Mouse (Mus musculus) left cerebral cortex, postnatal 4 days (tissue): ENCODE measurements around the gene Psme3. TPM values are rescaled to one million over a fixed set of nuclear protein-coding genes. Genes with fewer than 3 reads are reported as not detected.
A peak's percentile ranks its signal among the peaks of the same experiment; 100 is the strongest.

Experiments used
- DNase-seq: peaks from one replicate; pipeline ENCODE4 v3.0.0-alpha.2; 2022
- intact Hi-C: fragments of 180-260 bp; cut with DNase I; formaldehyde crosslinking; loops from one replicate; pipeline ENCODE4 v1.15.1; 2025
- total RNA-seq, 2 experiments: library from RNA; stranded (reverse); gene quantifications; 2 replicates each; pipeline ENCODE4 v1.2.3; 2021

Psme3 gene
- total RNA-seq = 100 to 1,000 TPM in 1 of 2 experiments, 10 to 100 TPM in 1; 95.9 to 109 TPM

- DNase-seq = peak; percentile 92
Measured at GRCm38 (mm10) chr11:101315665-101316500, at the start of gene Psme3. Gene Psme3, plus strand, starts transcription at chr11:101316213.

GRCm38 (mm10) chr11:101269577-101270116 is 46.4 kb upstream of the Psme3 start:
- DNase-seq = no peak
- intact Hi-C loops = no loop called here

More at GRCm38 (mm10) chr11:101315665-101316500, at the start of gene Psme3:
- intact Hi-C loops = no loop called here

GRCm38 (mm10) chr11:101272446-101272845 is 43.6 kb upstream of the Psme3 start:
- intact Hi-C loops = no loop called here
- DNase-seq = no peak

GRCm38 (mm10) chr11:101275309-101275708 is 40.7 kb upstream of the Psme3 start:
- DNase-seq = no peak
- intact Hi-C loops = no loop called here

- intact Hi-C loops = no loop called here
- no peak for DNase-seq
Measured at GRCm38 (mm10) chr11:101276319-101277070, 39.5 kb upstream of the Psme3 start.

- no peak for DNase-seq
- intact Hi-C loops = no loop called here
Measured at GRCm38 (mm10) chr11:101277381-101278222, 38.4 kb upstream of the Psme3 start.

- DNase-seq = peak; percentile 85
- intact Hi-C loops = no loop called here
Measured at GRCm38 (mm10) chr11:101278223-101279192, 37.5 kb upstream of the Psme3 start, which contains the start of the genes Cntd1 and Coa3. Gene Cntd1, plus strand, starts transcription at chr11:101279012. Gene Coa3, minus strand, starts transcription at chr11:101279114.

- intact Hi-C loops = no loop called here
- no peak for DNase-seq
Measured at GRCm38 (mm10) chr11:101279193-101279569, 36.8 kb upstream of the Psme3 start.

- DNase-seq = no peak
- intact Hi-C loops = no loop called here
Measured at GRCm38 (mm10) chr11:101280837-101281236, 35.2 kb upstream of the Psme3 start.

- intact Hi-C loops = no loop called here
- DNase-seq = no peak
Measured at GRCm38 (mm10) chr11:101282896-101283295, 33.1 kb upstream of the Psme3 start.

- no peak for DNase-seq
- intact Hi-C loops = no loop called here
Measured at GRCm38 (mm10) chr11:101283805-101284204, 32.2 kb upstream of the Psme3 start.

GRCm38 (mm10) chr11:101287306-101287705 is 28.7 kb upstream of the Psme3 start:
- no peak for DNase-seq
- intact Hi-C loops = no loop called here

GRCm38 (mm10) chr11:101291231-101291630 is 24.8 kb upstream of the Psme3 start:
- intact Hi-C loops = no loop called here
- DNase-seq = no peak

GRCm38 (mm10) chr11:101295191-101295590 is 20.8 kb upstream of the Psme3 start:
- intact Hi-C loops = loop anchor here (5.0 kb wide), 1 partner anchor 83 kb away; no protein-coding TSS in a partner anchor
- DNase-seq = no peak

- intact Hi-C loops = no loop called here
- no peak for DNase-seq
Measured at GRCm38 (mm10) chr11:101300881-101301280, 15.1 kb upstream of the Psme3 start.

- DNase-seq = no peak
- intact Hi-C loops = no loop called here
Measured at GRCm38 (mm10) chr11:101301299-101302003, 14.6 kb upstream of the Psme3 start.

GRCm38 (mm10) chr11:101302004-101302798 is 13.8 kb upstream of the Psme3 start, which contains the start of gene Becn1:
Gene Becn1, minus strand, starts transcription at chr11:101302286.
- DNase-seq = peak; percentile 98
- intact Hi-C loops = no loop called here

GRCm38 (mm10) chr11:101307744-101308143 is 8.3 kb upstream of the Psme3 start:
- no peak for DNase-seq
- intact Hi-C loops = no loop called here
